Mouse (Mus musculus): ENCODE results near the gene Klrb1f. TPM values are rescaled to one million over a fixed set of nuclear protein-coding genes. Genes with fewer than 3 reads are reported as not detected.
"Not testable (repeated sequence)": the region's sequence is repeated elsewhere in the genome, so short reads cannot be mapped to it uniquely, and the experiment has no call there.

Gene Klrb1f
- polyA plus RNA-seq, 1 experiment = 0.08 TPM

DNA sequence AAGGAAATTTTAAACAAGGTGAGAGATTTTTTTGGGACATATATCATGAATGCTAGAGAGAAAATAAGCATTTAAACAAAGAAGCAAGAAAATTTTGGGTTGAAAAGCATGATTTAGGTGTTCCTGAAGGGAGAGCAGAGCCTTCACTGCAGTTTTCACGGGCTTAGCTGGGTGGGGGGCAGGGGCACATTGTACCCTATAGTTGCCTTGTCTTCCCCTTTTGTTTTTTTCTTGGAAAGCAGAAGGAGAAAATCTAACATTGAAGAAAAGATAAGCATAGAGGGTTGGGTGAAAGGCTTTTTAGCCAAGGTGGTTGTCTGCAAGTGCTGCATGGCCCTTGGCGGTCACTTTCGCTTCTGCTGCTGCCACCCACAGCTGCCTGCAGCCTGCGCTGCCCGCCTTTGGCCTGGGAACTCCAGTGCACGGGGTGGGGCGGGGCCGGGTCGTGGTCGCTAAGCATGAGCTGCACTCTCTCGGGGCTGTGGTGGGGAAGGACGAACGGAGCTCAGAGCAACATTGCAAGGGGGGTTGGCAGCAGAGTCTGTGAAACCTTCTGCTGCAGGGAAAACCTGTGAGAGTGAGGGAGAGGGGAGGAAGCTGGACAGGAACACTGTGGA is 3.3 kb downstream of the Klrb1f start:
- DNase-seq (ENCODE audit: low read depth) = no peak

DNA sequence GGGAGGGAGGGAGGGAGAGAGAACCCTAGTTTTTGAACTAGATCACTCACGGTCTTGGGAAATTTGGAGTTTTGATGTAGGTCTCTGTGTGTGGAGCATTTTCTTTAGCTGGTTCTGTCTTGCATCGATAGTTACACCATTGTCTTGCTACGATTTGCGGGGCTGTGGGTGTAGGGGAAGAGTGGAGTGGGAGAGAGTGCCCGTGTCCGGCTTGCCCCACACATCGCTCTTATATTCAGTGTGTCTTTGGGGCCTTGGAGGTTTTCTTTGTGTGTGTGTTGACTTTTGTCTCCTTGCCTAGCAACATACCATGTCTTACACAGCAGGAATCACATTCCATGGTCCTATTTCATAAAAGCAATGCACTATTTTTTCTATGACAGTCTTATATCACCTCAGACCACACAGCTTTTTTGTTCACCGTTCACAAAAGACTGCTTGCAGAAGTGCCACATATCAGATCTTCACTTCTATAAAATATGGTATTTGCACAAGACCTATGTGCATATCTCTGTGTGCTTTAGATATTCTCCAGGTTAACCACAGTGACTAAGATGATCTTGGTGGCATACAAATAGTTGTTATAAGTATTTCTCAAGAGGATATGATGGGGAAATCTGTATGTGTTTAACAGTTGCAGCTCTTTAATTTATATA is 4.0 kb downstream of the Klrb1f start:
- no peak for DNase-seq (ENCODE audit: low read depth)

DNA sequence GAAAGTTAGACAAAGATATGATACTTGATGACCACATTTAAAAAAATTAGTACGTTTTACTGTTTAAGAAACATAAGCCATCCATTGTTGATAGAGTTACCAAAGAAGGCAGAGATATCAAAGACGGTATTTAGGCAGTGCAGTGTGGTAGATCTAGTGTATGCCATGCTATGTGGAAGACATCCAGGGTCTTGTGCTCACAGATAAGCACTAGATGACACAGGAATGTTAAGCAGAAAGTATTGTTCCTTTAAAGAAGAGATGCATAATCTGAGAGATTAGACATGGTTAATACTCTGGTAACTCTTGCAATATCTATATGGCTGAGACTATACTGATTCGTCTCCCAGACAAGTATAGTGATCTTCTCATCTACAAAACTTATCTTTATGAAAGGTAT is 5.4 kb downstream of the Klrb1f start:
- DNase-seq (ENCODE audit: low read depth) = no peak

DNA sequence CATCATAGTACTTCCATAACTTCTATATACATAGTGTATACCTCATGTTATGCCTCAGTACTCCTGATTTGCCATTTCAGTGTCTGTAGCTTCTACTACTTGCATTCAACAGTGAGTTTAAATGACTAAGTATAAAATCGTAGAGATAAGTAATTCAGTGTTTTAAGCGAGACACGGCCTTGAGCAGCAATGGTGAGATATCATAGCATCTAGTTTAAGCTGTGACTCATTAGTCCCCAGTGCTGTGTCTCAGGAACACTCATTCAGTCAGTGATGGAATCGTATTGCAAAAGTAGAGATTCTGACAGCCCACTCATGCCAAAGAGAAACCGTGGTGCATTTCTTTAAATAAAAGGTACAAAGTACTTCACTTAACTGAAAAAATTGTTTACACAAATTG is 6.0 kb downstream of the Klrb1f start:
- no peak for DNase-seq (ENCODE audit: low read depth)

DNA sequence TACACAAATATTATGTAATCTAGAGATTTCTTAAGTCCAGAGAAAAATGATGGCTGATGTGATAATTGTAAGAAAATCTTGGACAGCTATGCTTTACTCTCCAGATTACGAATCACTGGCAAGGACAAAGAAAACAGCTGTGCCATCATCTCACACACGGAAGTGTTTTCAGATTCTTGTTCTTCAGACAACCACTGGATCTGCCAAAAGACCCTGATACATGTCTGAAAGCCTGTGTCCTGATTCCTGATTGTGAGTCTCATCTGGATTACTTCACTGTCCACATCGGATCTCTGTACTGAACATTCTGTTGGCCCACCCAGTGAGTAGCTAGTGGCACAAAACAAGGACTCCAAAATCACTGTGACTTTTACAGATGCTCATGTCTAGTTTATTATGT is 10.5 kb downstream of the Klrb1f start:
- DNase-seq (ENCODE audit: low read depth) = no peak

DNA sequence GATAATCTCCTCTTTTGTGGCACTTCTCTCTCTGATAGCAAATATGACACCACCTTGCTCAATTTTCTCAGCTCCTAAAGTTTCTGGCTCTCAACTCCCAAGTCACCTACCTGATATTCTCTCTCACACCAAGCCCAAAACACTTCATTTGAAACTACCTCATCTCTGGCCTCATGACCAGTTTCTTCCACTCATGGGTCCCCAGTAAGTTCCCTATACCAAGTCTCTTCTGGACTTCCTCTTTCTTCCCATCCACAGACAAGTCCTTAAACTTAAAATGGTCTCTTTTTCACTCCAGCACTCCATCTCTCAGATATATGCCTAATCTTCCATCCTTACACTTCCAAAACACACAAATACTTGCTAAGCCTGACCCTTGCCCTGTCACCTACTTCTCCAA is 12.3 kb downstream of the Klrb1f start:
- no peak for DNase-seq (ENCODE audit: low read depth)

DNA sequence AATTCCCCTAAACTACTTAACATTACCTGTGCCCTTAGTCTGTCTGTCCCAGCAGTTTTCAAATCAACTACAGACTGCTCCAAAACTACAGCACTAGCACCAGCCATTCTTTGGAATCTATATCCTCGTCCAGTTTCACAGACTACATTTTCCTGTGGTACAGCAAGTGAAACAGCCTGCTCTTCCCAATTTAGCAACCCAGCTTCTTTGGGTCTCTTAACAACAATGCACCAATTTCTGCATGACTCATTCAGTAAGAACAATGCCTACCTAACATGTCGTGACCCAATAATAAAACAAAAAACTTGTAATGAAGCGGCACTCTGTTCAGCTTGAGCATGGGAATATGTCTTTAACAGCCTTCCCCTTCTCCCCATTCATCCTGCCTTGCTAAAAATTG is 19.7 kb downstream of the Klrb1f start:
- DNase-seq (ENCODE audit: low read depth) = no peak

DNA sequence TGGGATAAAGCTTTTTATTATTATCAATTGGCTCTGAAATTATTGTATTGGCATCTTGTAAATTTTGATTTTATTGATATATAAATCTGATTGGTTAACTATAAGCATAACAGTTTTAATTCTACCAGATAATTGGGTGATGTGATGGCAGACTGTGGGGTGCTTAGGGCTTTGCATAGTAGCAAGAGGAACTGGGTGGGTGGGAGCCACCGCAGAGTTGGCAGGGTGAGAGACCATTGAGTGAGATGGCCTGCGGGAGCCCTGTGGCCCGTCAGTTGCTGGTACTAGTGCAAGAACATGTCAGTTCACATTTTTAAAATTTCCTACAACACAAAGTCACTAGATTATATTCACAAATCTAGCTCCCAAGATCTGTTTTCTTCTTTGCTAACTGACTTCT is 20.2 kb downstream of the Klrb1f start:
- DNase-seq (ENCODE audit: low read depth) = no peak

DNA sequence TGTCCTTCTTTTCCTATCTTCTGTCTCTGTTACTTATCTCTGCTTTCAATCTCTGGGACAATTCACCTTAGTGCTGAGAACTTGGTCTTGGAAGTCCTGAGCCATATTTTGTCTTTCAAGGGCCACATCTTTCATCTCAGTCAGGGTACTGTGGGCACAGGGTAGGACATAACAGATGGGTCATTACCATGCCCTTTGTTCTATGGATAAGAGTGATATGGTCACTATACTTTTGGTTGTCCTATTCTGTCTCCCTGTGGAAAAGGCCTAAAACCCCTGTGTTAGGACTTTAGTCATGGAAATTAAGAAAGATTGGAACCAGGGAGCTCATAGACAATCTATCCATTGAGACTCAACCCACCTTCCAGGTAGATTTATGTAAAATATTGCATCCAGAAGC is 20.8 kb downstream of the Klrb1f start:
- DNase-seq (ENCODE audit: low read depth) = no peak

DNA sequence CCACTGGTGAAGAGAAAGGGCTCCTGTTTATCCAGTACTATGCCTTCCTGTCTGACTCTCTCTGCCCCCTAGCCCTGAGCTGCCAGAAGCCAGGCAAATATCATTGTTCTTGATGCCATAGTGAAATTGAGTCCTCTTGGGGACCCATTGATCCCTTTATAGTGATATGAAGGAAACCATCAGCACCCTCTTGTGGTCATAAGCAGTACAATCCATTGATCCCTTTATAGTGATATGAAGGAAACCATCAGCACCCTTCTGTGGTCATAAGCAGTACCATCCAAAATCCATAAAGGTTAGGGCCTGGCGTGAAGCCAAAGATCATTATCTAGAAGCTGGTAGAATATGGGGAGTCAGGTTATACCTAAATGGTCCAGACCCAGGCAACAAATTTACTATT is 21.3 kb downstream of the Klrb1f start:
- DNase-seq (ENCODE audit: low read depth) = no peak

DNA sequence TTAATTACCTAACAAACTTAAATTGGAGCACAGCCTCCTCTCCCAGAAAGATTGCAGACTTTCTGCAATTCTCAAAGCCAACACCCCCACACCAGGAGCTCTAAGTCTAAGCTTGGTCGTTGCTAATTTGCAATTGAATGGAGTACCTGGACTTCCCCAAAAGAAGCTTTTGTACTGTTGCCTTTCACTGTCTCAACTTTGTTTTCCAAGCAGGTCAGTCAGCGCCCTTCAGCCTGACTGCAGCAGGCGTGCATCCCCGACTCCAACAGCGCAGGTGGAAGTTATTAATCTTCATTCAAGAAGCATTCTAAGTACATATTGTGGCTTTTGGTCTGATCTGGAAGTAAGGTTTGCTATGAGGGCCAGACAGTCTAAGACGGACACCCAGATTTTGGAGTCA is 39.4 kb downstream of the Klrb1f start:
- no peak for DNase-seq (ENCODE audit: low read depth)

DNA sequence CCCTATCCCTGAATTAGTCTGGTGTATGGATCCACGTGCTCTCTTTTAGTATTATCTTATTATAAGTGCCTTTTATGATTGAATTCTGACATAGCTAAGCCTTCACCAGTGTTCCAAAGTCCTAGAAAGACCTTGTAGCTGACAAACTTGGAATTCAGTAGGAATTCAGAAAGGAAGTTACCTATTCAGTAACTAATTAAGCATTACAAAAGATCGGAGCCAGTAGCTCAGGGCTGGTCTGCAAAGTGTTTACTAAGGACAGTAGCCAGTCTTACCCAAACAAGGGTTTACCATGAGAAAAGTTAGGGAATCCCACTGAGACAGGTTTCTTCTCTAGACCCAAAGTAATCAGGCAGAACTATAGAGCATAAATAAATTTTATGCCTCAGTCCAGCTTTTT is 40.3 kb downstream of the Klrb1f start:
- DNase-seq (ENCODE audit: low read depth) = not testable (repeated sequence)

DNA sequence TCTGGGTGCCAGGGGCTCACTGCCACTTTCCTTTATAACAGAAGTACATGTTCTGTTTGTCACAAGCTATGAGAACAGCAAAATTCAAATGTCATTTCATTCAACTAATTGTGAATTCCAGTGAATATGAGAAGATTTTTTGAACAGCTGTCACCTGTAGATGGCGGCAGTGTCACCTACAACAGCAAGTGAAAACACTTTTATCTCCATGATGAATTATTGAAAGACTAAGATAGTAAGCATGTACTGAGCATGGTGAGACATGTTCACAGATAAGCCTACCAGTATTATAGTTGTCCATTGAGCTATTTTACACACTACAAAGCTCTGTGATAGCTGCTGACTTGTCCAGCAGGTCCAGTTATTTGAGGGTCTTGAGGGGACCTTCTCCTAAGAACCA is 42.5 kb downstream of the Klrb1f start:
- DNase-seq (ENCODE audit: low read depth) = no peak

DNA sequence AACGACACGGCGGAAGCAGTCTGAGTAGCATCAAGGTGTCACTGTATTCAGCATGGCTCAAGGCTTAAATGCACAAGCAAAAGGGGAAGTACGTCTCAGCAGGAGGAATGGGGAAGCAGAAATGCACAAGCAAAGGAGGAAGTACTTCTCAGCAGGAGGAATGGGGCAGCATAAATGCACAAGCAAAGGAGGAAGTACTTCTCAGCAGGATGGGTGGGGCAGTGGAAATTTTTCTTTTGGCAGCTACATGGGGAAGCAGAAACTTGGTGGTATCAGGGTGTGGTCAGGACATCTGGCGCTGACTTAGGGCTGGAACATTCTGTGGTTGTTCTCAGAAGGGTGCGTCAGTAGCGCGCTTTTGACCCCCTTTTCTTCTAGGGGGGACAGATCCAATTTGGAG is 42.9 kb downstream of the Klrb1f start:
- not testable (repeated sequence) for DNase-seq (ENCODE audit: low read depth)

DNA sequence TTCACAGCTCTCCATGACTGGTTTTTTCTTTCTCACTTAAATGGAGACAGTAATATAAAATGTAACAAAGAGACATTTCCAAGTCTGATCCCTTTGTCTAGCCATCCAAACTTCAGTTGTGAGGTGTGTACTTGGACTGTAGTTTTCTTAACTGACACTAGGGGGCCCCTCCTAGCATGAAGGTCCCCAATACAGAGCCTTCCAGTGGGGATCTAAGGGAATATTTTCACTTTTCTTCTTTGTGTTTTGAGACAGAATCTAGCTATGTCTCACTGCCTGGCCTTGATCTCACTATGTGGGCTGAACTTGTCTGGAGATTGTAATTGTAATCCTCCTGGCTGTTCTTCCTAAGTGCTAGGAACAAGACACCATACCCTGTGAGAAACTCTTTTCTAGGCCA is 49.5 kb downstream of the Klrb1f start:
- DNase-seq (ENCODE audit: low read depth) = no peak

DNA sequence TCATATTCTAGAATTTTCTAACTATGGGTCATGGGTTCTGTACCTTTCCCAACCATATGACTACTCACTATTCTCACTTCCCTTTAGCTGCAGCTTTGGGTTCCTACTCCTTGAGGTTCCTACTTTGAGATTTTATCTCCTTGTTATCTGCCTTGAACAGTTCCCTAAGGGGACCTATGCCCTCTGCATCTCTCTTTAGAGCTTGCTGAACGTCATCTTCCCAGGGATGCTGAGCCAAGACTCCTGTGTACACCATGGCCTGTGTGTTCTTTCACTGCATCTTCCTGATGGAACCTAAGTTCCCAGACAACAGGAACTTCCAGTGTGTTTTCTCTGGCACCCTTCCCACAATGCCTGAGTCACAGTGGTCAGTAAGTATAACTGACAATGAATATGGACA is 52.2 kb downstream of the Klrb1f start:
- no peak for DNase-seq (ENCODE audit: low read depth)

DNA sequence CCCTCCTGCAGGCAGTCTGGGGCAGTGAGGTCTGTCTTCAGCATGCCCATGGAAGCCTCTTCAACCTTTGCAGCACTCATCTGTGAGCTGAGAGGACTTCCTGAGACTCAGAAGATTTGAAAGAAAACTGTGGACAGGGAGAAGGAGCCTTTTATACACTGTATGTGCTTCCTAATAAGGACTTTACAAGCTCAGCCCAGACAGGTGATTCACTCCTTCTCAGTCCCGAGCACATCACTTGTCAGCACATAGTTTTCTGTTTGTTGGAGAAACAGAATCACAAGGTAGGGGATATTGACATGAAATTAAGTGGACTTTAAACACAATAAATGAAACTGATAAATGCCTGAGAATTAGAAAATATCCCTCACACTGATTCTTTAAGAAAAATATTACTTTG is 55.1 kb downstream of the Klrb1f start, which contains the start of gene Clec2e:
TSS of gene Clec2e (minus strand) at position 120 of the 400 bp plus-strand sequence.
- not testable (repeated sequence) for DNase-seq (ENCODE audit: low read depth)

DNA sequence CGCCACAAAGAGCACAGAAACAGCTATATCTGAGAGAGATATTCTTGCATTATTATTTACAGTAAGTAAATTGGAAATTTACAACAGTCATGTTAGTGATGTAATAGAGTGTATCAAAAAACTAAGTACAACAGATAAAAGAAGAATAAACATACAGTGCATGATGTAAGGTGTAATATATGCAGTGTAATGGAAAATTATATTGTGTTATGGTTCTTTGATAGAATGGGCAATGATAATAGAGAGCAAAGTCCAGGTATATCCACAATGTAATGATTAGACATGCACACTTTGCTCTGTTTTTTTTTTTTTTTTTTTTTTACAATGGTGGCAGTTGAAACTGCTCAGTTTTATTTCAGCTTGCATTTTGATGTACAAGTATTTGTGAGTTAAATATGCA is 55.9 kb downstream of the Klrb1f start:
- no peak for DNase-seq (ENCODE audit: low read depth)

DNA sequence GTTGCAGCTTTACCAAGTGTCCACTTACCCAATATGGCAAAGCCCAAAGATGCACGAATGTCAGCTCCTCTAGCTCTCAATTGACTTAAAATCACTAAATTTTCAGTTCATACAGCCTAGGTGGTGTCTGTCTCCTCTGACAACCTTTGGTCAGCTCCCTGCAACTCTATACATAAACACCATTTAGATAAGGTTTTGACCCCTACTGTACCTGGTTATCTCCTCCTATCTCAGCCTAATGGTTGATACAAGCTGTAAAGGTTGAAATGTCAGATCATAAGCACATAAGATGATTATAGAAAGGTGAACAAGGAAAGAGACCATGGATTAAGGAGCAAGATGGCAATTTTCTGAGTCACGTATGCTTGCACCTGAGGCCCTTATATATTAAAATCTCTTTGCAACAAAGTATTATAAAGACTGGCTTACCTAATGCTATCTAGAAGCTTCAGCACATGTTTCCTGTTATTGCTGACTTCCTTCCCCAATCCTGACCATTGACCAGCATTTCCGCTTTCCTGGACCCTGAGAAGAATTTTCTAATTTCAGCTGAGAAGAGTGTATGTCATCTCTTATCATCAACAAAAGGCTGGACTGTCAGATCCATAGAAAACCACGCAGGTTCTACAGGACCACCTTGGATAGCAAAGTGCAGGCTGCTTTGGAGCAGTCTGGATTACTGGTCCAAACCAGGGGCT is 57.3 kb downstream of the Klrb1f start:
- DNase-seq (ENCODE audit: low read depth) = no peak

Measured in gonadal fat pad, adult 2 months (tissue).